Mouse (Mus musculus) retina, adult 2 months (tissue): ENCODE measurements around the gene Tmem179b.

ENCODE experiments used
- DNase-seq: peaks from one replicate; pipeline ENCODE4 v3.0.0-alpha.2; 2012; ENCODE audit warnings: low read depth, low spot score

Gene Tmem179b

DNA sequence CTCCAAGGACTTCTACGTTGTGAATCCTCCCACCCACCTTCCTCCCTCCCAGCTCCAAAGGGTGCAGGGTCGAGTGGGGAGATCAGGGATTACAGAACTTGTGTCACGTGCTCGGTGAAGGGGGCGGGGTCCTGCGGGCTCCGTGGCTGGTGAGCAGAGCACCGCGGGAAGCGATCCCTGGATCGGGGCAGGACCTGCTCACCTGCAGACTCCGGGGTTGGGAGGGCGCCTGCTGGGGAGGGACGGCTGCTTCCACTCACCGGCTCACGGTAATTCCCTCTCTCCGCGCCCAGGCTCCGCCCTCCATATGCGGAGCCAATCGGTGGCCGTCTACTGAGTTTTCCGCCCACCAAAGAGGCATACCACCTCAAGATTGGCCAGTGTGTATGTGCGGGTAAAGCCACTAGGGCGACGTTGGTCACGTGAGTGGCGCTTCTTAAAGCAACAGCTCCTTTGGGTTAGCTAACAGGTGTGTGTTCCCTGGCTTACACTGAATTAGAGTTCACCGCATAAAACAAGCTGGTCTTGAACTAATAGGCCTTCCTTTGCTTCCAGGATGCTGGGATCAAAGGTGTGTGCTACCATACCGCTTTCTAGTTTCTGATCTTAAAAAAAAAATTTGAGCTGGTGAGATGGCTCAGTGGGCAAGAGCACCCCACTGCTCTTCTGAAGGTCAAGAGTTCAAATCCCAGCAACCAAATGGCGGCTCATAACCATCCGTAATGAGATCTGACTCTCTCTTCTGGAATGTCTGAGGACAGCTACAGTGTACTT is 11.9 kb upstream of the Tmem179b start, which contains the start of gene Taf6l:
TSS of gene Taf6l (minus strand) at position 410 of the 774 bp plus-strand sequence.
- peak; percentile 89 for DNase-seq

DNA sequence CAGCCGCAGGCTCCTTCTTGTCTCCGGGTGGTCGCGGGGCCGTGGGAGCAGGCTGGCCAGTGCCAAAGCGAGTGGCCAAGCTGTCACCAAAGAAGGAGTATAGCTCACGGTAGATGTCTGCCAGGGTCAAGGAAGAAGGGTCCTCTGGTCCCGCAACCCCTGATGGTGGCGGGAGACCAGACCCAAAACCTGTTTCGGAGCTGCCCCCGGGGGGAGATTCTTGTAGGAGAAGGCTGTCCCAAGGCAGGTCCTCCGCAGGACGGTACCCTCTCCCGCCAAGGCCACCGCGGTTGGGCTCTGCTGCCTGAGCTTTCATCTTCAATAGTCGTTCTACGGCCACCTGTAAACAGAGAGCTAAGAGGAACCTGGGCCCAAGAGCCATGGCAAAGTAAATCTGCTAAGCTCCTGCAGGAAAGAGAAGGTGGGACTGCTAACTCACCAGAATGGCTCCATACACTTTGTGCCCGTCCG is 719 bp upstream of the Tmem179b start:
- DNase-seq, result no peak

DNA sequence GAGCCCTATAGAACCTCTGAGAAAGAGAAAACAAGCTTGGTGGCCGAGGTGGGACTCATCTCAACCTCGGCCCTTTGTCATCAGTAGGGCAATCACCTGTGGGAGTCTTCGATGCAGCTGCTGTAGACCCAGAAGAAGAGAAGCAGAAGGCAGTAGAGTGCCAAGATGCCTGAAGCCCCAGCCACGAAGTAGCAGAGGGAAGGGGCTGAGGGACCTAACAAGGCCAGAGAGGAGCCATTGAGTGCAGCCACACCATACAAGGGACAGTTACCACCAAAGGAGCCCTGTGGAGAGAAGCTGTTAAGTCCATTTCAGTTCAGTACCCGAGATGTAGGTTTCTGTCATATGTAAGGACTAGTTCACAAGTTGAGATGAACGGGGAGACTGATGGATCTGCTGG is 858 bp downstream of the Tmem179b start:
- no peak for DNase-seq

DNA sequence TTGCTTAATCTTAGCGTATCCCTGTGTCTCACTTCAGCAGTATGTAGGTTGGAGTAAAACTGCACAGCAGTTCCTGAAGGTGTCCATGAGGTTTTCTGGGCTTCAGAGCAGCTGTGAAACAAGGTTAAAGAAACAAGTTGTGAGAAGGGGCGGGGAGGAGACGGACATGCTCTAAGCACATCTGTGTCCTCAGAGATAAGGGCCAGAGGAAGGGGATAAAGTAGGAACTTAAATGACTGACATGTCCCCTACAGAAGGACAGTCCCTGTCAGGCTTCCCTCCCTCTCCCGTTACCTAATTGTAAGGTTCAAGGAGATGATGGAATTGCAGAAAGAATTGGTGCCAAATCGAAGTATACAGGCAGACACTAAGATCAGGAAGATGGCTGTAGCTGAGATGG is 1.3 kb downstream of the Tmem179b start:
- no peak for DNase-seq

DNA sequence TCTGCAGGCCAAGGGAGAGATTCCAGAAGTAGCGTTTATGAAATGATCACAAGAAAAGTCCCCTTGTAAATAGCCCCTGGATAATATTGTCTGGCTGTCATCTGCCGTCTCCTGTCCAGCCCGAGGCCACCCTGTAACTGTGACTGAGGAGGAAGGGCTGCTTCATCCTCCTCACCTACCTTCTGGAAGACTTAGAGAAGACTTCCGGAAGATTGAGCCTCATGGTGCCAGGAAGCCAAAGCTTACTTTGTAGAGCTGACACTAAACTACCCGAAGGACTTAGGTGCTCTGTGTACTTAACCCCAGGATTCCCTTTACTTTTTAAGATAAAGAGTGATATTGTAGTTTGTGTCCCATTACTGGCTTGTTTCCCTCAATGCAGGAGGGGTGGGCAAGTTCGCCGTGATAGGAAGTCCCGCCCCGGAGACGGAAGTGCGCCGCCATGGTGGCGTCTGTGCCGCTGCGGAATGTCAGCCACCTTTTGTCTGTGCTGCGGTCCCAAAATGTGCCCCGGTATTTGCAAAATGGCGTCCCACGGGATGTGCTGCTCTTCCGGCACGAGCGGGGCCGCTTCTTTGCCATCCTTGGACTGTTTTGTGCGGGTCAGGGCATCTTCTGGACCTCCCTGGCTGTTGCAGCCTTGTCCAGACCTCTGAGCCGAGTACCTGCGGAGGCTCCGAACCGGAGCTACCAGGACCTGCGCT is 3.5 kb downstream of the Tmem179b start, which contains the start of gene Tmem223:
TSS of gene Tmem223 (plus strand) at position 430 of the 704 bp plus-strand sequence.
- DNase-seq, result peak; percentile 43

DNA sequence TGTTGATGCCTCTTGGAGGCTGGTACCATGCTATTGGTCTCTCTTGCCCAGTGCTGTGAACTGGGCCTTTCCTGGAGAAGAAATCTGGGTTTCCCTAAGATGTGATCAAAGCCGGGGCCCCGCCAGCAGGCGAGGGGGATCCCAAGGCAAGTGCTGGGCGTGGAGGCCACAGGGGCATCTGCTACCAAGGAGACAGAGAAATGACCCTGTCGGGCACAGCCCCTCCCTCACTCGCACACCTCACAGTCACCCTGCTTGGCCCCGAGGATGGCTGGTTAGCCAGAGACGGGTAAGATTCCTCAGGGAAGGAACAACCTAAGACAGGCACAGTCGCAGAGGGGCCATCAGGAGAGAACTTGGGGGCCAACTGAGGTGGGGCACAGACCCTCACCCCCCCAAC is 8.7 kb downstream of the Tmem179b start:
- no peak for DNase-seq

DNA sequence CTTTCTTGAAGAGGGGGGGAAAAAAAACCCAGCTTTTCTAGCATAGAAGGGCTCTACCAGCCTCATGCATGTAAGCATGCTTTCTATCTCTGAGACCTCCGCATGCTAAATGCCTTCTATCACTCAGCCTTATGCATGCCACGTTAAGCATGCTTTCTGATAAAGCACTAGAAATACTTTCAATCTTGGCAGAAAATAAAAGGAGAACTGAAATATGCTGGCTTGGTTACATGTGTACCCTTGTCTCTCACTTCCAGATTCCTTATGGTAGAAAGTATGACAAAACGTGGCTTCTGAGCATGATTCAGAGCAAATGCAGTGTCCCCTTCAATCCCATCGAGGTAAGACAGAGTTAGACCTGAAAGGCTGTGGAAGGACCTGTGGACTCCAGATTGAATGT is 11.0 kb downstream of the Tmem179b start:
- DNase-seq, result no peak

DNA sequence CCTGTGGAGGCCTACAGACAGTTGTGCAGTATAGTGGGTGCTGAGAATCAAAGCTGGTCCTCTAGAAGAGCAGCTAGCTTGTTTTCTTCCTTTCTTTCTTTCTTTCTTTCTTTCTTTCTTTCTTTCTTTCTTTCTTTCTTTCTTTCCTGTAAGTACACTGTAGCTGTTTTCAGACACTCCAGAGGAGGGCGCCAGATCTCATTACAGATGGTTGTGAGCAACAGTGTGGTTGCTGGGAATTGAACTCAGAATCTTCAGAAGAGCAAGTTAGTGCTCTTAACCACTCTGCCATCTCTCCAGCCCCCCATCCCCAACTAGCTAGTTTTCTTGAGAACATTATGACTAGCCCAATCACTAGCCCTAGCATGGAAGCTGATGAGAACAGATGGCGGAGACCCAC is 13.5 kb downstream of the Tmem179b start:
- no peak for DNase-seq

DNA sequence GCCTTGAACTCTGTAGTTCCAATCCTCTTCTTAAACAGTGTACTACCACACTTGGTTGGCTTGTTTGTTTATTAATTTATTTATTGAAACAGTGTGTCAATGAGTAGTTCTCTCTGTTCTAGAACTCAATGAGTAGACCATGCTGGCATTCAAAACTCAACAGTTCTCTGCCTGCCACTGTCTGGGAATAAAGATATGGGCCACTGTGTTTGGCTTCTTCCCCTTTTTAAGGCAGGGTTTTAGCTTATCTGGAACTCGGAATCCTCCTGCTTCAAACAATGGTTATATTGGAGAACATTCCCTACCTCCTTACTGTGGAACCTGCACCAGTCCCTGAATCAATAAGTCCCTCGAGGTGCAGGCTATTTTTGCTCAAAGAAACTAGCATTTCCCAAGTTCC is 15.4 kb downstream of the Tmem179b start:
- DNase-seq, result no peak

DNA sequence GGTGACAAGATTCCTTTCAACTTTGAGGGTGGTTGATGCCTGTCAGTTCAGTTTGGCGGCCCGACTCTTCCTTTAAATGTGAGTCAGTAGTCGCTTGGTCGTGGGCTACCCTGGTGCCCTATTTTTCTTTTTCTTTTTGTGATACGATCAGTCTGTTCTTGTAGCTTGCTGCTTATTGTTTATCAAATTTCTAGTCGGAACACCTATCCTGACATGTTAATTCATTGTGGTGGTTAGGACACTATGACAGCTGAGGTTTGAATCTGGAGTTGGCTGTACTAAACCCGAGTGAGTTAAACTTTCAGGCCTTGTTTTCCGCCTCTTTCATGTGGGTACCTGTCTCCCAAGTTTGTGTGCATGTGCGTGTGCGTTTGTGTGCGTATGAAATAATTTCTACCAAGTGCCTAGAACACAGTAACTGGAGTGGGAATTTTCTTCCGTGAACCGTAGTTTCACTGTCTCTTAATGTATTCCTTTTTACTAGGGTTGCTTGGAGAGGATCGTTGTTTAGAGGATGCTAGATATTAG is 16.7 kb downstream of the Tmem179b start:
- DNase-seq, result no peak

DNA sequence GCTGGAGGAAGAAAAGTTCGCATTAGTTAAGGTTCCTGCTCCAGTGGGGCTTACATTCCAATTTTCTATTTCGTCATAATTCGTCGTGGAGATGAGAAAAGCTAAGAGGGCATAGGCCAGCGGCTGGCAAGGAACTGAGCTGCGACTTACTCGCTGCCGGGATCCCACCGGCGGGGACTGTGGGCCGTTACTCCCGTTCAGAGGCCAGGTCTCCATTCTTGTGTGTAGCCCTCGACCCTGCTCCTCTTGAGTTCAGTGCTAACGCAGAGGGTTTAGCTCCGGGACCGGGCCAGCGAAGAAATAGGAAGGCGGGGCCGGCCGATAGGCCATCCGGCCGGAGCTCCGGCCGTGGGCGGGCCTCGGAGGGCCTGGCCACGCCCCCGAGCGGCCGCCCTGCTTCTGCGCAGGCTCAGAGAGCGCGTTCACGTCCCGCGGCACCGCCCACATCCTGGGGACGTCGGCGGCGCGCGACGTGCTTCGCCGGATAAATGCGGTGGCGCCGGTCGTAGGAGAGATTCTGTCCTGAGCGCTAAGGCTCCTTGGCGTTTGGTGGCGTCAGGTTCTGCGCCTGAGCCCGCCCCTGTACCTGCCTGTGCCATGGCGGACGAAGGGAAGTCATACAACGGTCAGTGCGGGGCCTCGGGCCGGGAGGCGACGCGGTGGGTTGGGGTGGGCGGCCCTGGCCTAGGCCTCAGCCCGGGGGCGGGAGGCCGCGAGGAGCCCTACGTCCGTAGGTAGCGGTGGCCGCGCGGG is 17.5 kb downstream of the Tmem179b start, which contains the start of gene Nxf1:
TSS of gene Nxf1 (plus strand) at position 439 of the 753 bp plus-strand sequence.
- peak; percentile 86 for DNase-seq

DNA sequence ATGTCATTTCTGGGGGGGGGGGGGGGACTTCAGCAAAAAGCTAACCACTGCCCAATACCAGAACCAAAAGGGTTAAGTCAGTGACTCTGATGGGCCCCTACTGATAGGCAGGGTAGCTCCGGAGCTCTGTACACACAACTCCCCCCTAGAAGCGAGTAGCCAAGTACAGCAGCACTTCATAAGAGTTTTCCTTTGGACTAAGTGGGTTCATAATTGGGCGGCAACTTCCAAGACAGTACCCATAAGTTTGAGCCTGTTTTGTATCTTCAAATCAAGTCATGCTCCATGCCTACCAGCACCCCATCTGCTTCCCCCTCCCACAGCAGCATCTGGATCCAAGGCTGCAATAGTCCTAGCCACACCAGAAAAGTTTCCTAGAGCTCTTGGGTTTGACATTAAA is 18.6 kb downstream of the Tmem179b start:
- DNase-seq, result no peak

DNA sequence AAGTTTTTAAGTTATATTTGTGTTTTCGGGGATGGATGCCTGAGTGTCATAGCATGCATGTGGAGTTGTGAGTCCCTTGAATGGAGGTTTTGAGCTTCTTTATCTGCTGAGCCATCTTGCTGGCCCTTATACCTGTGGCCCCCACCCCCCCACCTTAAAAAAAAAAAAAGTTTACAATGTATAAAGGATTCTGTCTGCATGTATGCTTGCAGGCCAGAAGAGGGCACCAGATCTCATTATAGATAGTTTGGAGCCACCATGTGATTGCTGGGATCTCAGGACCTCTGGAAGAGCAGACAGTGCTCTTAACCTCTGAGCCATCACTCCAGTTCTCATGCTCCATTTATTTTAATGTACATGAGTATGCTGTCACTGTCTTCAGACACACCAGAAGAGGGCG is 26.9 kb downstream of the Tmem179b start:
- DNase-seq, result no peak

DNA sequence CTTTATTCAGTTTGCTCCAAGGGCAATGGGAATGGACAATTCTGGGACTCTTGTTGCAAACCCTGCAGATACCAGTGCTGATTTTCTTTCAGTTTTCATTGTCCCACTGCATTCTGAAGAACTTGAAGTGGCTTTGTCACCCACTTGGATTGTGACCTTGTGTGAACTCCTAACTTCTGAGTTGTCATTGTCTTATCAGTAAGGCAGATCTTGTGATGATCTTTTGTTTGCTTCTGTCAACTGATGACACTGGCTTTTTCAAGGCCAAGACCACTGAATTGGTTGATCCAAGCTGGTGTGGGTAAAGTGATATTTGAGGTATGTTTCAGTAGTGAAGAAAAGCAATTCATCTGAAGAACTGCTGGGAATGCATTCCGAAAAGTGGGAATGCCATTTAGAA is 28.9 kb downstream of the Tmem179b start:
- DNase-seq, result no peak

DNA sequence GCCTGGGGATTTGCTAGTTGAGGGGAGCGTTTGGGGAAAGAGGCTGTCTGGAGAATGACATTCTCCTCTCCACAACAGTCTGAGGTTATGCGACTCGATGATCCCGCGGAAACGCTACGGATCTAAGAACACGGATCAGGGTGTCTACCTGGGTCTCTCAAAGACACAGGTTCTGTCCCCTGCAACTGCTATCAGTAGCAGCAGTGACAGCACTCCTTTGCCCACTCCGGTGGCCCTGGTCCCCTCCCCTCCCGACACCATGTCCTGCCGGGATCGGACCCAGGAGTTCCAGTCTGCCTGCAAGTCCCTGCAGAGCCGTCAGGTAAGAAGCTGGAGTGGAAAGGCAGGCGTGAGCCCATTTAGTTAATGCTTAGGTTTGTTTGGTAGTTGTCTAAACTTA is 32.1 kb downstream of the Tmem179b start:
- DNase-seq, result no peak

DNA sequence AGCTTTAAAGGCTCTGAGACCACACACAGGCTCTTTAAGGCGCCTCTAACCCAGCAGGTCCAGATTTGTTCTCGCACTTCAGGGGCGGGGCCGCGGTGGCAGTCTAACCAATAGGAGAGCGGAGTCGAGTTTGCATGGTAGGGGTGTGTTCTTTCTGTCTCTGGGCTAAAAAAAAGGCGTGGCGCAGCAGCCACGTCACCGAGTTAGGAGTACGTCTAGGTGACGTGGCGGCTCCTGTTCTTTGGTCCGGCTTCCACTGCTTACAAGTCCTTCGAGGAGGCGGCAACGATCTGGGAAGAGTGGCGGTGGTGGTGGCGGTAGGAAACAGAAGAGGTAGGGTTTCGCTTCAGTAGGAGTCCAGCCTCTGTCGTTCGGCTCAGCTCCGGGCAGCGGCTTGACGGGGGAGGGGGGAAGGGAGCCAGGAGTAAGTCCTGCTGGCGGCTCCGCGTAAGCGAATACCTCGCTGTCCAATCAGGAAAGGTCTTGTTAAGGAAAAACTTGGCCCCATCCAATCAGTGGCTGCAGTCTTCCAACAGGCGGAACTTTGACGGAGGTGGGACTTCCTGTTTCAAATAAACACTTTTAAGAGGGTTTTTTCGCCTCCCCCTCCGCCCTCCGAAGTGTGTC is 32.9 kb downstream of the Tmem179b start, which contains the start of gene Stx5a:
TSS of gene Stx5a (plus strand) at position 171 of the 627 bp plus-strand sequence.
- DNase-seq, result peak; percentile 93

DNA sequence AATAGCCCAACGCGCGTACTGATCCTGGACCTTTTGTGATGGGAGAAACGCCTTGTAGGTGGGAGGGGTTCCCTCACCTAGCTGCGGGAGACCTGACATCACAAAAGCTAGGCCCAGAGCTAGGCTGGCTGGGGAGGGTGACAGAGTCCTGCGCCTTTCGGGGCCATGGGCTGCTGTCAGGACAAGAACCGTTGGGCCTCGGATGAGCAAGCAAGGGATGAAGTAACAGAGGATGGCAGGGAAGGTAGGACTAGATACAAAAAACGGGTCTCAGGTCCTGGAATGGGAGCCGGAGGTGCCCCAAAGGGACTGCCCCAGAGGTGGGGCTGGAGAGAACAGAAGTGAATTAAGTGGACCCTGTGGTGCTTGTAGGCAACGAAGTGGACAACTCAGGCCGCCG is 33.7 kb downstream of the Tmem179b start, which contains the start of gene 1700092M07Rik:
TSS of gene 1700092M07Rik (plus strand) at position 116 of the 400 bp plus-strand sequence.
- no peak for DNase-seq

DNA sequence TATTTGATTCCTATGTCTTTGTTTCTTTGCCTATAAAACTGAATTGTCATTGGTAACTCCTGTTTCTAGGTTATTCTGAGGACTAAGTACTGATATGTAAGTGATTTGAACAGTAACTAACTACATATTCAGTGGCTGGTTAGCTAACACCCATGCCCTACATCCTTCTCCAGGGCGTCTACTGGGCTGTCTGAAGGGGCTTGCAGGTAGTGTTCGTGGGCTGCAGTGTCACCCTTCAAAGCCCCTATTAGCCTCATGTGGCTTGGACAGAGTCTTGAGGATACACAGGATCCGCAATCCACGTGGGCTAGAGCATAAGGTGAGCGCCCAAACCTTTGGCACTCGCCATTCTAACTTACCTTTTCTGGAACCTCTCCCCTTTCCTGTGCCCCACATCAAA is 34.6 kb downstream of the Tmem179b start:
- no peak for DNase-seq

DNA sequence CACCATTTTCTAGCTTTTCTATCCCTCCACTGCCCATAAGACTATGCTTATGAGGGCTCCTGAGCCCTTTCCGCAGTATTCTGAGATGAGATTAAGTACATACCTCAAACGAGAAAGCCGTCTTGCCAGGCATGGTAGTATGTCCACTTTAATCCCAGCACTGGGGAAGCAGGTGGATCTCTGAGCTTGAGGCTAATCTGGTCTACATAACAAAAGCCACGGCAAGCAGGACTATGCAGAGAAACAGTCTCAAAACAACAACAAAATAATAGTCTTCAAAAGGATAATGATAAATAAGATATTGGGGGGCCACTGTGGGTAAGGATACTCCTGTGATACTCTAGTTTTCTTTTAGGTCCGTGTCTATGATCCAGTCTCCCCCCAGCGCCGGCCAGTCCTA is 35.4 kb downstream of the Tmem179b start:
- no peak for DNase-seq

DNA sequence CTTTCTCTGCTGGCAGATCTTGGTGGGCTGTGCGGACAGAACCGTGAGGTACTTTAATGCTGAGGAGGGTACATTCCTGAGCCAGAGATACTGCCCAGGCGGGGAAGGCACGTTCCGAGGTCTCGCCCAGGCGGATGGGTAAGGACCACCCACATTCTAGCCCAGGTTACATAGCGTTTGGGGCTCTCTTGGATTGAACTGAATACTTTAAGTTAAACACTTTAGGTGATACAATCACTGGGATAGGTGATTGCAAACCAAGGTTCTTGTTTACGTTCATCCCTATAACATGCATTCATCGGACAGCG is 38.2 kb downstream of the Tmem179b start:
- no peak for DNase-seq
